Mouse (Mus musculus) left cerebral cortex, adult 11 months (tissue): ENCODE measurements around the gene Bnipl.

Experiments
- DNase-seq: peaks from one replicate; pipeline ENCODE4 v3.0.0; 2022; ENCODE audit warnings: low spot score

Gene Bnipl

GRCm38 (mm10) chr3:95280747-95281146, 29.8 kb upstream of the Bnipl start:
- DNase-seq, result no peak

- no peak for DNase-seq
Measured at GRCm38 (mm10) chr3:95277149-95277551, 26.2 kb upstream of the Bnipl start.

- no peak for DNase-seq
Measured at GRCm38 (mm10) chr3:95276428-95276934, 25.5 kb upstream of the Bnipl start.

- DNase-seq, result no peak
Measured at GRCm38 (mm10) chr3:95275161-95275560, 24.2 kb upstream of the Bnipl start.

GRCm38 (mm10) chr3:95274453-95274852, 23.5 kb upstream of the Bnipl start:
- DNase-seq, result no peak

GRCm38 (mm10) chr3:95273471-95273870, 22.5 kb upstream of the Bnipl start:
- no peak for DNase-seq

GRCm38 (mm10) chr3:95270766-95271364, 19.9 kb upstream of the Bnipl start:
- no peak for DNase-seq

- DNase-seq, result no peak
Measured at GRCm38 (mm10) chr3:95269789-95270188, 18.8 kb upstream of the Bnipl start.

- no peak for DNase-seq
Measured at GRCm38 (mm10) chr3:95267855-95268254, 16.9 kb upstream of the Bnipl start.

GRCm38 (mm10) chr3:95266052-95266451, 15.1 kb upstream of the Bnipl start:
- no peak for DNase-seq

- no peak for DNase-seq
Measured at GRCm38 (mm10) chr3:95264724-95265123, 13.7 kb upstream of the Bnipl start.

GRCm38 (mm10) chr3:95263089-95263739, 12.2 kb upstream of the Bnipl start:
- no peak for DNase-seq

GRCm38 (mm10) chr3:95261975-95262374, 11.0 kb upstream of the Bnipl start:
- DNase-seq, result no peak

GRCm38 (mm10) chr3:95256931-95257330, 5.9 kb upstream of the Bnipl start:
- no peak for DNase-seq

GRCm38 (mm10) chr3:95250361-95250760, 632 bp downstream of the Bnipl start:
- no peak for DNase-seq

GRCm38 (mm10) chr3:95247660-95248336, 3.2 kb downstream of the Bnipl start:
- DNase-seq, result no peak

GRCm38 (mm10) chr3:95246465-95247231, 4.3 kb downstream of the Bnipl start:
- DNase-seq, result no peak

- no peak for DNase-seq
Measured at GRCm38 (mm10) chr3:95243086-95243485, 7.9 kb downstream of the Bnipl start.

- DNase-seq, result no peak
Measured at GRCm38 (mm10) chr3:95241498-95241897, 9.5 kb downstream of the Bnipl start, which contains the start of gene Gm128. TSS of gene Gm128 (minus strand) at chr3:95241598.

- no peak for DNase-seq
Measured at GRCm38 (mm10) chr3:95240900-95241299, 10.1 kb downstream of the Bnipl start.

GRCm38 (mm10) chr3:95239971-95240370, 11.0 kb downstream of the Bnipl start:
- DNase-seq, result no peak

- DNase-seq, result no peak
Measured at GRCm38 (mm10) chr3:95239022-95239421, 12.0 kb downstream of the Bnipl start.
